Mouse (Mus musculus) frontal cortex, postnatal 14 days (tissue): ENCODE measurements around the gene Timm44.

Experiments
- DNase-seq, 2 experiments: peaks; one replicate each; pipeline ENCODE4 v3.0.0; 2022; ENCODE audit warnings: low spot score in 2 of 2

Gene Timm44

DNA sequence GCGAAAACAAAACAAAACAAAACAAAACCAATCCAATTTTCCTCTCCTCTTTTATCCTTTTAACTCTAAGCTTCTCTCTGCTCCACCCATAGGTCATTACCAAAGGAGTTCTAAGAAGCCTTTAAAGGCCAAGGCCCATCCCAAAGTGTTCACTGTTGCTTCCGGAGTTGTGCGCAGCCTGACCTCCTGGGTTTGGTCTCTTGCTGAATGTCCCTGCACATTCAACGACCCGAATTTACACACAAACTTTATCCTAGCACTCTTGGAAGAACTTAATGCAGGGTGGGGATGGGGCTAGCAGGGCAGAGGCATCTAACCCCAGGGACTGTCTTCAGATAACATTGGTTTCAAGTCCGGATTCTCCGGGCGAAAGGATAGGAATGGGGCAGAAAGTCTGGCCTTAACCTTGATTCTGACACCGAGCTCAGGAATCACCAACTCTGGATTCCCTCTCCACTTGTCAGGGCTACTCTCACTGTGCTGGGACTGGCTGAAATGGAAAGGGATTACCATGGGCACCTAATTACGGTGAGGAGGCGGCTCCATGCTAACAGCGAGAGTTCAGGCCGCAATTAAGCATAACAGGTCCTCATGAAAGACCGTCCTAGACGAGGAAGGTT is 37.8 kb downstream of the Timm44 start:
- no peak for DNase-seq

DNA sequence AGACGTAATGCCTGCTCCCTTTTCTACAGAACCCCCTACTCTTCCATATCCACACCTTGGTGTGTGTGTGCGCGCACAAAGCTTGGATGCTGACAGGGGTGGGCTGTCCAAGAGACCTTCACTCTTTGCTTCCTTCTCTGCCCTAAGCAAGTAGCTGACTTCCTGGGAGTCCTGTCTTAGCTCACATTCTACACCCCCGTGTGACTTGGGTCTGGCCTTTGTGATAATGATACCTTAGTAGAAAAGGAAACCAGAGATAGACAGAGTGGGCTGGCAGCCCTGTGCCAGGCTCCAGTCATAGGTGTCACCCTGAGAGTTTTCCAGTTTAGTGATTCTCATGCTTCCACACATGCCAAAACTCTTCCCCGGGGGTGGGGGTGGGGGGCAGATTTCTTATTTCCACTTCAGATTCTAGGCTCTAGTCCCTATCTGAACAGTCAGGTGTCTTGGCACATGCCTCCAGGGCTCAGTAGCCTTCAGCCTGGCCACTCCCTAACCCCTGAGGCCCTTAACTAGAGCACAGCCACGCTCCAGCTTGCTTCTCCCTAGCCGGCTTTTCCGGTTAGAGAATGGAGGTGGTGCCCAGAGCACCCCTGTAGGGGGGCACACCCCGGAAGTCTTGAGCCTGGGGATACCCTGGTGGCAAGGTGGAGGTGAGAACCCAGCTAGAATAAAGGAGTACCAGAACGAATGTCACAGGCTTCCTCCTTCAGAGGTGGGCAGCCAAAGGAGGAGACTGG is 44.9 kb downstream of the Timm44 start:
- no peak for DNase-seq

DNA sequence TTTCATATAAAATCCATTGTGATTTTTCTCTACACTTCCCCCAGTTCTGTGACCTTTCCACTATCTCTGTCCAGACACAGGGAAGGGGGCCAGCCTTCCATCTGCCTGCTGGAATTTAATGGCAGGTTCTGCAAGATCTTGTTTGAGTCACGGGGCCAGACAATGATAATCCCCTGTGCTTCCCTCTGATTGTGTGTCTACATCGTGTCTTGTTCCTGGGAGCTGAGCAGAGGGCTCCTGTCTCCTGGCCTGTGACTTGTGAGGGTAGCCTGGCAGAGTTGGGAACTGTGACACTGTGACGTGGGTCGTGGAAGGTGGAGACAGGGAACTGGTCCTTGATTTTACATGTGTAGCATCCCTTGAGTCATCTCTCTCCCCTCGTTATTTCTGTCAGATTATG is 45.9 kb downstream of the Timm44 start:
- DNase-seq, result no peak

DNA sequence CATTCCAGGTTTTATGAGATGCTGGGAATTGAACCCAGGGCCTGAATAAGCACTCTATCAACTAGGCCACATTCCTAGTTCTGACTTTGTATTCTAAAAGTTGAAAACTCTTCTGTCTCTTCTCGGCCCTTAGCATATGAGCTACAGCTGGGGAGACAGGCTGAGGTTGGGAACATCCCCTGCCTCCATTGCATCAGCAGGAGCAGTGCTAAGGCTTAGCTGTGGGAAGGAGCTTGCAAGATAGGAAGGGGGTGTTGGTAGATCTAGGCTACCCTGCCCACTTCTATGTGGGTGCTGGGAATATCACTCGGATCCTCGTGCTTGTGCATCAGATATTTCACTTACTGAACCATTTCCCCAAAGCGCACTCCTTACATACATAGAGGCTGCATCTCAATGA is 47.8 kb downstream of the Timm44 start:
- no peak for DNase-seq

DNA sequence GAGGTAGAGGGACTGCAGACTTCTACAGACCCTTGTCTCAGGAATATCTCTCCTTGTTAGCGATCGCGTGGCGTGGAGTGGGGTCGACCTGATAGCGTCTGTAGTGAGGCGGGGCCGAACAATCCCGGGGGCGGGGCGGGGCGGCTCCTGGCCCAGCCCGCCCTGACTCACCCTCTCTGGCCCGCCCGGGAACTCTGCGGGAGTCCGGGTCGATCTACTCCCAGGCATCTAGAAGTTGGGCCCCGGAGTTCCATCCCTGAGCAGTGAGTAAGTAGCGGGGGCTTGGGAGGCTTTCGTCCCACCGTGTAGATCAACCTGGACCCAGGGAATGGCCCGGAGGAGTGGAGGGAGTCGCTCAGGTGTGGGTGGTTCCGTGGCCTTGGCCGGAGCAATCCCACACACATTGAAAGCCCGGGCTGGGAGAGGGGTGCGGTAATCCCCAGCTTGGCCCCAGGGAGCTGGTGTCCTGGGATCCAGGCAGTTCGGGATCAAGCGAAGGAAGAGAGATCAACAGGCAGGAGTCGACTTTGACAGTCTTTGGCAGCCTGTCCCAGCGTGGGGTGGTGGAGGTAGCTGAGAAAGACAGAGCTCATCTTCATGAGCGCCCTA is 48.9 kb downstream of the Timm44 start, which contains the start of gene Lrrc8e:
TSS of gene Lrrc8e (plus strand) at position 89 of the 609 bp plus-strand sequence.
- DNase-seq, result no peak

DNA sequence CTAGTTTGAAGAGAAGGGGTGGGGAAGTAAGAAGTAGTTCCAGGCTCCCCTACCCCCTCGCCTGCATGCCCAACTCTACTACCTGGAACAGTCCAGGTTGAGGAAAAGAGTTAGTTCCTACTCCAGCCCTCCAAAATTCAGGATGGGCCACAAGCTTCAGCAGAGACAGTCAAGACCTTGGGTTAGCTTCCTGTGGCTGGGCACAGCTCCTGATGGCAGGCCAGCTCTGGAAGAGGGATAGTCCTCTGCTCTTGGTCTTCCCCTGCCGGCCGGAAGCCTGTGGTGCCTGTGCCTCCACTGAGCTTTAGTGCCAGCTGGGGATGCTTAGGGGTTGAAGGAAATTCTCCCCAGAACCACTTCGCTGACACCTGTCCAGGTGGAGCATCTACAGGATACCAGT is 49.4 kb downstream of the Timm44 start:
- DNase-seq, result no peak

DNA sequence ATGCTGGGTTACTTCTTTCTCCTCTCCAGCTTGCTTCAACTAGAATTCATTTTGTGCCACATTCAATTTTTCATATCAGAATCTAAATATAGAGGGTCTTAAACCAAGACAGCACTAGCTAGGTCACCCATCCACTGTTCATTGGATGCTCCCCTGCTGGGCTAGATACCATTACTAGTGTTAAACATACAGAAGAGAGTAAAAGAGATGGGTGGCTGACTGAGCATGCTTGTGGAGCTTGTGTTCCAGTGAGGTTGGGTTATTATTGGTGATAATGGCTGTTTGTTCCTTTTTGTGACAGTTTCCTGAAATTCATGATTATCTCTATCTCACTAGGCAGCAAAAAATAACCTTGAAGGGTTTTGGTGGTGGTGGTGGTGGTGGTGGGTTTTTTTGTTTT is 53.7 kb downstream of the Timm44 start:
- DNase-seq, result no peak

DNA sequence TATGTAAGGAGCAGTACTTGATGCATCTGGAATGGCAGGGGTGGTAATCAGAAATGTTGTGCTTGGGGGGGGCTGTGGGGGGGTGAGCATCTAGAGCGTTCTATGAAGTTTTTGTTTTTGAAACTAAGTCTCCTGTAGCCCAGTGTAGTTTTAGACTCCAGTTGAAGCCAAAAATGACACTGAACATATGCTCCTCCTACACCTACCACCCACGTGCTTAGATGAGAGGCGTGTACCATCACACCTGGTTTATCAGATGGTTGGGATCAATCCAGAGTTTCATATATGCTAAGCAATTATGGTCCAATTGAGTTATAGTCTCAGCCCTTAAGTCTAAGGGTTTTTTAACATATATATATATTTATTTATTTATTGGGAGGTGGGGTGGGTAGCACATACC is 56.1 kb downstream of the Timm44 start:
- no peak for DNase-seq

DNA sequence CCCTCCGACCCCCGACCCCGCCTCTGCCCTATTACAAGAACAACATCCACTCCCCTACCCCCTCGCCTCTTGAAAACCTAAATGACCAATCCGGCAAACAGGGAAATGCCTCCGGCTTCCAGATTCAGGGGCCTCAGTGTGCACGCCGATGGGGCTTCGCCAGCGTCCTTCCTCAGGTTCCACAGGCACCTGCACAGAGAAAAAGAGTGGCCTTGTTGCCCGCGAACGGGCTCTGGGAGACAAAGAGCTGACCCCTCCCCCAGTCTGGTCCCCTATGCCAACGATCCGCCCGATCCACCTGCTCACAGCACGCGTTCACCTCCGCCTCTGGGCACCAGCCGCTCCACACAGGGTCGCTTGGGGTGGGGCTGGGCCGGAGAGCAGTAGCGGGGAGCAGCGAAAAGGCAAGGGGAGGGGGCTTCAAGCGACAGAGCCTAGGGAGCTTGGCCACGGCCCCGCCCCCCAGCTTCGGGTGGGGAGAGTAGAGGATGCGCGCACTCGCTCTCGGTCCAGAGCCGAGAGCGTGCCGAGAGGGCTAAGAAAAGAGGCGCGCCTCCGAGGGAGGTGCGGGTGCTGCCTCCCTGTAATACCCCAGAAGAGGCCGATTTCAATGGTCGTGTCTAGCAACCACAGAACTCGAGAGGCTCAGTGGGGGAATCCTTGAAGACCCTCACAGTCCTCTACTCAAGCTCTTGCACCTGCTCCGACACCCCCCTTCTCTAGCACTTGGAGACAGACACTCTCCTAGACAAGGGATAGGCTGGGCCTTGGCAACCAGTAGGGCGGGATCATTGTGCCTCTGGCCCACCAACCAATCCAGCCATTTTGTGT is 58.7 kb downstream of the Timm44 start, which contains the start of gene Prr36:
TSS of gene Prr36 (minus strand) at position 669 of the 831 bp plus-strand sequence.
- peak in 1 of 2 experiments; percentile 65 for DNase-seq

DNA sequence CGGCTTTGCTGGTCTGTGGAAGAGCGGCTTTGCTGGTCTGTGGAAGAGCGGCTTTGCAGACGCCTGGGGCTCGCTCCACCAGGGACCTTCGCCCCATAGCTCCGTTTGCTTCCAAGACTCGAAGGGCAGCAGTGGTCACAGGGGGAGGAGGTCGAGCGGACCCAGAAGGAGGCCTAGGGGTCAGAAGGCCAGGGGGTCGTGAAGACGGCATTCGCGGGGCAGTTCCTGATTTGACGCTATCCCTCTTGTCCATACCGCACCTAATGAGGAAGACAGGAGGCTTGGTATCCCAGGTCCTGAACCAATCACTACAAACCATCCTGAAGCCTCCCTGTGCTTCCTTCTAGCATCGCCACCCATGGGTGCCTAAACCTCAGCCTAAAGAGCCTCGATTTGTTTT is 59.4 kb downstream of the Timm44 start:
- peak in 1 of 2 experiments; percentile 16 for DNase-seq

DNA sequence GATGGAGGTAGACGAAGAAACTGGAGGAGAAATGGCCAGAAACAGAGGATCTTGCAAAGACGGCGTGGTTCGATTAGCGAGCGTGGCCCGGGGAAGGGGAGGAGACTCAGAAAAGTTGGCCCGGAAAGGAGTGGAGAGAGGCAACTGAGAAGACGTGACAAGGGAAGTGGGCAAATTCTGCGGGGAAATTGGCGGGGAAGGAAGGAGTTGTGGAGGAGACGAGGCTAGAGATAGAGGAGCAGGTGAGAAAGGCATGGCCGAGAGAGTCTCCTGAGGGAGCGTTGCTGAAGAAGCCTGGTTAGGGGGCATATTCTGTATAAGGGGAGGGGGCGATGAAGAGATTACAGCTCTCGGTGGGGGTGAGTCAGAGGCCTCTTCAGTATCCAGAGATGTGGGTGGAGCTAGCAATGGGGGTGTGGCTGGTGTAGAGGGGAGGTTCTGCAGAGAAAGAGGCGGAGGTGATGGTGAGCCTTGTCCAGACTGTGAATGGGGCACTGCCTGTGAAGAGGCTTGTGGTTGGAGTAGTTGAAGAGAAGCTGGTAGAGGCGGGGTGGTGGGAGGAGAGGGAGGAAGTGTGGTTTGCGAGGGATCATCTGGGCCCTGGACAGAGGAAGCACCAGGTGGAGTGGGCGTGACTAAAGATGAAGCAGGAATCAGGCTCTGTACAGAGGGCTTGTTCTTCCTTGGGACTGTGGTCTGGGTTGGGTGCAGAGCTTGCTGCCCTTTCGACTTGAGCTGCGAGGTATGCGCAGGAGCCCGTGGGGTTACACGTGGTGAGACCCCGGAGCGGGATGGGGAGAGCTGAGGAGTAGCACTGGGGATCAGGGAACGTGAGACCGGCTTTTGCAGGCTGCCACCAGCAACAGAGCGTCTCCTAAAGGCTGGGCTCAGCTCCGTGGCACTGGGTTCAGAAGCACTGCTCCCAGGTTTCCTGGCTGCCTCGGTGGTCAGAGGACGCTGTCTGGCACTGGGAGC is 61.4 kb downstream of the Timm44 start:
- DNase-seq, result peak in 1 of 2 experiments; percentile 20

DNA sequence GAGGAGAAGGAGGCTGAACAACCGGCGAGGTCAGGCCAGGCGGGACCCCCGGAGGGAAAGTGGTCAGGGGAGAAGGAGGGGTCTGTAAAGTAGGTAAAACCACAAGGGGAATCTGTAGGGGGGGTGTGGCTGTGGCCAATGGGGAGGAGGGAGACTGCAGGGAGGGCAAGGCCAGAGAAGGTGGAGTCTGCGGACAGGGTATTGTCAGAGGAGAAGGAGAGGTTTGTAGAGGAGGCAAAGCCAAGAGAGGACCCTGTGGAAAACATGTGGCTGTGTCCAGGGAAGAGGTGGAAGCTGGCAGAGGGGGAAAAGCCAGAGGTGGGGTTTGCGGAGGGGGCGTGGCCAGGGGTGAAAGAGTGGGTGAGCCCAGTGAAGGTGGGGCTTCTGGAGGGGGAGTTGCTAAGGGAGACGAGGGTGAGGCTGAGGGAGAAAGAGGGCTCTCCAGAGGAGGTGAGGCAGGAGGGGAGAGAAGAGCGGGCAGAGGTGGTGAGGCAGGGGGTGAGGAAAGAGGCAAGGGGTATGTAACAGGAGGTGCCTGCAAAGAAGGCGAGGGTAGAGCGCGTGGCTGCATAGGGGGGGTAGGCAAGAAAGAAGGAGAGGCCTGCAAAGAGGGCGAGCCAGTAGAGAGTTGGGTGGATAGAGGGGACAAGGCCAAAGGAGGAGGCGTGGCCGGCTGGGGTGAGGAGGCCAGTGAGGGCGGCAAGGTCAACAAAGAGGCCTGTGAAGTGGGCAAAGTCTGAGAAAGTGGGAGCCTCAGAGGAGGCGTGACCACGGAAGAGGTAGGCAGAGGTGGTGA is 62.3 kb downstream of the Timm44 start:
- peak in 1 of 2 experiments; percentile 37 for DNase-seq

DNA sequence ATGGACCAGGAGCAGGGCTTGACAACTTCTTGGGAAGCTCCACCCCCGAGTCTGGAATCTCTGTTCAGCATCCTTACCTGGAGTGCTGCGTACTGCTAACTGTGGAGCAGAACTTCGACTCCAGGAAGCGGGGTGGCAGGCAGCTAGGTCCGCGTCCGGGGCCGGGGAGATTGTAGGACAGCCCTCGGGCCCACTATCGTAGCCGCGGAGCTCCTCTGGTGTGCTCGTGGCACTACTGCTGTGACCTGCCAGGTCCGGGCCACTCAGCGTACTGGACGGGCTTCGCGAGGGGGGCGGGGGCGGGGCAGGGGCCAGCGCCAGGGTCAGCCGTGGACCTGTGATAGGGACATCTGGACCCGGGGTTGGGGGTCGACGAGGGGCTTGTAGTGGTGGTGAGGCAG is 62.9 kb downstream of the Timm44 start:
- DNase-seq, result peak in 1 of 2 experiments; percentile 14

DNA sequence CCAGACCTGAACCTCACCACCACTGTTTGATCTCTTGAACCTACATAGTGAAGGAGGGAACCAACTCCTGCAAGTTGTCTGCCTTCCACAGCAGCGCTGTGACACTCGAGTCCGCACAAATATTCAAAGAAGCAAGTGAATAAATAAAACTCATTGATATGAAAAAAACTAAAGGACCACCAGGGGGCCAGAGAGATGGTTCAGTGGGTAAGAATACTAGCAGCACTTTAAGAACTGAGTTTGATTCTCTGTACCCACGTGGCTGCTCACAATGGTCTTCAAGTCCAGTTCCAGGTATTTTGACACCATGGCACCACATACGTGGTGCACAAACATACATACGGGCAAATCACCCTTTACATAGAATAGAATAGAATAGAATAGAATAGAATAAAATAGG is 64.6 kb downstream of the Timm44 start:
- no peak for DNase-seq
